Mouse (Mus musculus): ENCODE measurements at regions not wholly inside any gene's neighbourhood (a gene's known extent, or its start where the extent isn't known, plus 50 kb on each side); places are given as distances from the start of the nearest gene placed in this dataset.

DNA sequence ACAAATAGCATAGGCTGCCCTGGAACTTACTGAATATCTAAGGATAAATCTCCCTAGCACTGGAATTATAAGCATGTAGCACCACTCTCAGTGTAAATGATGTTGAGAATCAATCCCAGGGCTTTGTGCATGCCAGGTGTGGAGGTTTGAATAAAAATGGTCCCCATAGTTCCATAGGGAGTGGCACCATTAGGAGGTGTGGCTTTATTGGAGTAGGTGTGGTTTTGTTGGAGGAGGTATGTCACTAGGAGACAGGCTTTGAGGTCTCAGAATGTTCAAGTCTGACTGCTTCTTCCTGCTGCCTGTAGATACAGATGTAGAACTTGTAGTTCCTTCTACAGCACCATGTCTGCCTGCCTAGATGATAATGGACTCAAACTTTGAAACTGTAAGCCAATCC is 217.8 kb downstream of the Rsl24d1 start:
- no peak for DNase-seq

GRCm38 (mm10) chr9:73336039-73336438 is 222.8 kb downstream of the Rsl24d1 start:
- no peak for DNase-seq

DNA sequence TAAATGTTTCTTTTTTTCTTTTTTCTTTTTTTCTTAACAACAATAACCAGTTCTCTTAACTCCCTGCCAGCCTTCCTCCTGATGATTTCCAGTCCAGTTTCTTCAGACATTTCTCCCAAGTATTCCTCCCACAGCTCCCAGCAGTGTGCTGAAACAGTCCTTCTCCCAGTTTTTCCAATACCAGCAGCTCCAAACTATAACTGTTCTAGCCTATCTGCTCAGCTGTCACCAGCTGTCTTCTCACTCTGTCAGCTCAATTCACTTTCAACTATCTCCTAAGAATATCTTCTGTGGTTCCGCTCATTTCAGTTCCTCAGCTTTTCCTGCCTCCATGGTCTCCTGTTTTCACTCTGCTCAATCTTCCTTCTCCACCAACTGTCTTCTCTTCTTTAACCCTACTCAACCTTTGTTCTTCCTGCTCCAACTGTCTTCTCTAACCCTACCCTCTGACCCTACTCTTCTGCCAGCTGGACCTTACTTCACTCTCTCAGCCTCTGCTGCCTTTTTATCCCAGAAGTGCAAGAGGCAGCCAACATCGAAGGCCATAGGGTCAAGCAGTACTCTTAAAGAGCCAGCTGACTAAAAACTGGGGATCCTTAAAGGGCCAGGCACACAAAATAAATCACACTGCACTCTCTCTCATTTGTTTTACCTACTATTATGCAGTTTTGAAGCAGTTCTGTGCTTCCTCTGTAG is 224.0 kb downstream of the Rsl24d1 start:
- no peak for DNase-seq

DNA sequence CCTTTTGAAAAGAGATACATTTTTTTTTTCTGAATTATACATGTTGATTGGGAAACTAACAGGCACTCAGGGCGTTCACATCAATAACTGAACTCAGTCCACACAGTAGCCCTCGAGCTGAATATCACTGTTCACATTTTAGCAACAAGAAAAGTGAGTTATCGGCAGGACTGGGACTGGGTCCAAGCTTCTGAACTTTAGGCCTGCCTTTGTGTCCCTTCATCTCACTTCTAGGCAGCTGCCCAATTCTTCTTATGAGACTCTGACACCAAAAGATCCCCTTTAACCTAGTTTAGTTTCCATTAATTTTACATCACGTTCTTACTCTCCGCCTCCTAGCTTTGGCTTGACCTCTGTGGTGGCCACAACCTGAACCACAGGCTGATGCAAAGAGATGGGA is 242.7 kb downstream of the Rsl24d1 start:
- DNase-seq: no peak

DNA sequence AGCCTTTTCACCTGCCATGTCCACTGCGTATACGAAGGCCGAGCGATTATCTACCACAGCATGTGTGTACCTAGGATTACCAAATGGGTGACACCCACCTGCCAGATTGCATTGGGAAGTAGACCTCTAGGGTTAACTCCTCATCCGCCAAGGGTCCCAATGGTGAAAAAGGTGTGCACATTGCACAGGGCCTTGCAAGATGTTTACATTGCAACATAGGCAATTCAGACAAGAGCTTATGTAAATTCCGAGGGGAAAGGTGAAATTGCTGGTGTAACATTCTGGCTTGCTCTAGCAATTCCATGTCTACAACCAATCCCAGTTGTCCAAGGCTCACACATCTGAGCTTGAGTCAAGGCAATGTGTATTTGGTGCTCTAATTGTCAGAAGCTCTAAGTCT is 245.7 kb downstream of the Rsl24d1 start:
- DNase-seq: no peak

DNA sequence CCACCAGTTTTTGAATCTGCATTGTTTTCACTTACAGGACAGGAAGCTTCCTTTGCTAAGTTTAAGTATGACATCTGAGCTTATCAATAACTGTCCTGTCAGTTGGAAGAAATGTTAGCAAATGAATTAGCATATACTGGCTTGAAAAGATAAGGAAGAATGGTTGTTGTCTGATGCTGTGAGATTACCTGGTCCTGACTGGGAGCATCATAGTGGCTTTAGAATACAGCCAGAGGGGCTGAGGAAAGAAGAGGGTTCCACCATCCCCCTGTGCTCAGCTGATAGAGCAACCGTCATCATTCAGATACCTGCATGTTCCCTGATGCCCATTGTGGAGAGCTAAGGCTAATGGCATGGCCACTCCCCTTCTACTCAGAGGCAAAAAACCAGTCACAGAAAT is 267.5 kb downstream of the Rsl24d1 start:
- DNase-seq: no peak

- no peak for DNase-seq
Observed at GRCm38 (mm10) chr9:73392036-73392435, 278.8 kb downstream of the Rsl24d1 start.

GRCm38 (mm10) chr9:73413367-73413930 is 300.2 kb downstream of the Rsl24d1 start:
- no peak for DNase-seq

GRCm38 (mm10) chr9:73416084-73416777 is 303.0 kb downstream of the Rsl24d1 start:
- peak; percentile 6 for DNase-seq
